Mouse (Mus musculus): ENCODE results near the gene Cbx6.

GRCm38 (mm10) chr15:79790111-79790510 is 44.4 kb downstream of the Cbx6 start:
- TF ChIP-seq MYOG (IDR thresholded peaks at IDR 0.05; ENCODE audit: control insufficient read depth, extremely low read depth, insufficient read length) (no peak), USF1 (IDR thresholded peaks at IDR 0.05; ENCODE audit: low read depth) (no peak)

Measured in C2C12 (cell line).